Mouse (Mus musculus) adrenal gland, adult 2 months (tissue): ENCODE measurements around the gene Hist2h3c1. TPM values are rescaled to one million over a fixed set of nuclear protein-coding genes. Genes with fewer than 3 reads are reported as not detected.

ENCODE experiments used
- DNase-seq: peaks from one replicate; pipeline ENCODE4 v3.0.0; 2021
- polyA plus RNA-seq: library from polyadenylated mRNA; depleted of rRNA; stranded (reverse); fragments of >200 nt; gene quantifications from 2 replicates; pipeline ENCODE4 v1.2.3, GENCODE M21; 2012
- total RNA-seq, 2 experiments: library from RNA; stranded (reverse); gene quantifications; 2 replicates each; pipeline ENCODE4 v1.2.3; 2021

Hist2h3c1 gene
- total and polyA plus RNA-seq, 3 experiments: 2.0 TPM; not detected in 2

DNA sequence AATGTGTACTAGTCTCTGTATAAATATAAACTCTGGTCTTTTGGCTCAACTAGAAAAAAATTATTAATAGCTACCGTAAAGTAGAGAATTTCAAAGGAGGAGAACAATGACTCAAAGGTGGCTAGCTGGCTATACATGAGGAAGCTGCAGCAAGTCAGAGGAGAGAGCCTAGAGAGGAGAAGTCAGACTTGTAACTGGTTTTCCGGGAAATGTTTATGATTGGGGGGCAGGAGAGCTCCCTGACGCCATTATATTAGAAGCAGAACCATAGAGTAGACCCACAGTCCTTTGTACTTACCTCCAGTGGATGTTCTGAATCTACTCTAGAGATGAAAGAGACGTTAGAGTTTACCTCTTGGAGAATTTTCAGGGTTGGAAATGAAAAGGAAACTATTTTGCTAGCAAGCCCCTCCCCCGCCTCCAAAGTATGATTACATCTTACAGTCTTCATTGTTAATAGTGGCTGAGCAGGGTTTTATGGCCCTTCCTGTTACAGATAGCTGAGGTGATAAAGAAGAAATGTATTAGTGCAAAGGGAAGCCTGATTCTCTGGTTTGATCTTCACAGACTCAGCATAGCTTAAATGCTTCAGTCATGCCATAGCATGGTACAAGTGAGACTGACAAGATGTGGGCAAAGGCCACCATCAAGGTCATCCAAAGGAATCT is 9.6 kb downstream of the Hist2h3c1 start:
- DNase-seq: no peak

DNA sequence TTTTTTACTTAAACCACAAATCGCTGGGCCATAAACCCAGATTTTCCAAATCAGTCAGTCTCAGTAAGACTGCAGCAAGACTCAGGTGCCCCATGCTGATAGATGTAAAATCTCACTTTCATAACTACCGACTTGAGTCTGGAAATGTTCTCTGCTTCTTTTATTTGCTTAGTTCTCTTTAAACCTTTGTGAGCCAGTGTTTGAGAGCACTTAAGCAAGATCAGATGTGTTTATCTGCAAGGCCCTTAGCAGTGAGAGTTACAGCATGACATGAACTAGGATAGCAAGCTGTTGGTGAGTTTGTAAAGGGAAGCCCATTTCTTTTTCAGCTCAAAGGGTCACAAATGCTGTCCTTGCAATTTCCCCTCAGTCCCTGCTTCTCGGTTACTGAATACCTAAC is 10.7 kb downstream of the Hist2h3c1 start:
- no peak for DNase-seq

DNA sequence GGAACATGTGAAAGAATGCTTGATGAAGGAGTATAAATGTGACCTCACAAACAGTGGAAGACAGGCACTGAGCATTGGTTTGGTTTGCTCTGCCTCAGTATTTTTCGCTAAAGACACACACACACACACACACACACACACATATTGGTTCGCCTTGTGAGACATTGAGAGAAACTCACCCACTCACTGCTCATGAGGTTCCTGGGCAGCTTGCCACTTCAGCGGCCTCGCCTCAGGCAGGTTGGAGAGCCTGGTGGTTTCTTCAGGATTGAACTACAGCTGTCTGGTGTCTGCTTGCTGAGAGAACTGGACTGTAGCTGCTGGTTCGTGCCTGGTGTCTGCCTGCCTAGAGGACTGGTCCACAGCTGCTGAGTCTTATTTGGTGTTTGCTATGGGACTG is 13.7 kb downstream of the Hist2h3c1 start:
- DNase-seq: no peak

DNA sequence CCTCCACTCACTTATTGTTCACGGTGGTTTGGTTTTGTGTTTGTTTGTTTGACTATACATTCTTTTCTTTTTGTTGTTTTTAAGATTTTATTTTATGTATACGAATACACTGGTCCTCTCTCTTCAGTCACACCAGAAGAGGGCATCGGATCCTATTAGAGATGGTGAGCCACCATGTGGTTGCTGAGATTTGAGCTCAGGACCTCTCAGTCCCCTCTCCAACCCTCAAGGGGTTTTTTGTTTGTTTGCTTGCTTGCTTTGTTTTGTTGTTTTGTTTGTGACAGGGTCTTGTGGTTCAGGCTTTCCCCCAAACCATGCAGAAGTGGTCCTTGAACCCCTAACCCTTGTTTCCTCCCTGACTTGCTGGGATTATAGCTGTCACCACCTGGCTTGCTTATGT is 15.1 kb downstream of the Hist2h3c1 start:
- no peak for DNase-seq

DNA sequence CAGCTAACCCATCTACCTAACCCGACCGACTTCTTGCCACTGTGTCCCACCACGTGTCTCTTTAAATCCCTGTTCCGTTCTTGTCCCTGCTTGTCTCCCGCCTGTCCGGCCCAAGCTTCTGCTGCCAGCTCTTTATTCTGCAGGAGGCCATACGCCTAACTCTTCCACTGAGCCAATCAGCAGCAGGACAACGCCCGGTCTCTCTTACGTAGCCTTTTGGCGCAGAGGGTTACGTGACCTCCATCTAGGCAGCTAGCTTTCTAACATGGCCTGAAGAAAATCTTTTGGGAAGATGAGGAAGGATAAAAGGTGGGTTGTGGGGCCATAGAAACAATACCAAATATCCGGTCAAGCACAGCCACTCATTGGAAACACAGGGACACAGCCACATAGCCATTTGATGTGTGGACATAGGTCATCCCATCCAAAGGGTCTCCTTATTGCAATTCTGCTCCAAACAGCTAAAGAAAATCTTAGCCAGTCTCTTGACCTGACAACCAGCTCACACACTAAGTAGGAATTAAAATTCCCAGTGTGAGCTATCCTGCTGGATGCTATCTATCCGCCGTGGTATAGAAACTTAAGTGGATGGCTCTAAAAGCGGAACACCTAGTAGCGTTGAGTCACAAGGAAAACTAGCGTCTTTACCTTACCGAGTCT is 15.9 kb downstream of the Hist2h3c1 start:
- peak; percentile 91 for DNase-seq

DNA sequence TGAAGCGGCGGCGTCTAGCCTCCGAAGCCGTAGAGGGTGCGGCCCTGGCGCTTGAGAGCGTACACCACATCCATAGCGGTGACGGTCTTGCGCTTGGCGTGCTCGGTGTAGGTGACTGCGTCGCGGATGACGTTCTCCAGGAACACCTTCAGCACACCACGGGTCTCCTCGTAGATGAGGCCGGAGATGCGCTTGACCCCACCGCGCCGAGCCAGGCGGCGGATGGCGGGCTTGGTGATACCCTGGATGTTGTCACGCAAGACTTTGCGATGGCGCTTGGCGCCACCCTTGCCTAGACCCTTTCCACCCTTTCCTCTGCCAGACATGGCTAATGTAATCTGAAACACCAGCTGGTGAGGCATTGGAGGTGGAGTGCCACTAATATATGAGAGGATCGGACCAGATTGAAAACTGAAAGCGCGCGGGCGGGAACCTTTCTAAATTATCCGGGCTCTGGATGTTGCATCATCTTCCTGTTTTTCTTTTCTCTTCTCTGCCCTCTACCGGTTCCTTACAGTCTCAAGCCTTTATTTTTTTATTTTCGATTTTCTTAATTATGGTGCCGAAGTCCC is 16.6 kb downstream of the Hist2h3c1 start, which contains the start of gene Hist2h4:
TSS of gene Hist2h4 (minus strand) at position 333 of the 572 bp plus-strand sequence.
- DNase-seq: peak; percentile 94

DNA sequence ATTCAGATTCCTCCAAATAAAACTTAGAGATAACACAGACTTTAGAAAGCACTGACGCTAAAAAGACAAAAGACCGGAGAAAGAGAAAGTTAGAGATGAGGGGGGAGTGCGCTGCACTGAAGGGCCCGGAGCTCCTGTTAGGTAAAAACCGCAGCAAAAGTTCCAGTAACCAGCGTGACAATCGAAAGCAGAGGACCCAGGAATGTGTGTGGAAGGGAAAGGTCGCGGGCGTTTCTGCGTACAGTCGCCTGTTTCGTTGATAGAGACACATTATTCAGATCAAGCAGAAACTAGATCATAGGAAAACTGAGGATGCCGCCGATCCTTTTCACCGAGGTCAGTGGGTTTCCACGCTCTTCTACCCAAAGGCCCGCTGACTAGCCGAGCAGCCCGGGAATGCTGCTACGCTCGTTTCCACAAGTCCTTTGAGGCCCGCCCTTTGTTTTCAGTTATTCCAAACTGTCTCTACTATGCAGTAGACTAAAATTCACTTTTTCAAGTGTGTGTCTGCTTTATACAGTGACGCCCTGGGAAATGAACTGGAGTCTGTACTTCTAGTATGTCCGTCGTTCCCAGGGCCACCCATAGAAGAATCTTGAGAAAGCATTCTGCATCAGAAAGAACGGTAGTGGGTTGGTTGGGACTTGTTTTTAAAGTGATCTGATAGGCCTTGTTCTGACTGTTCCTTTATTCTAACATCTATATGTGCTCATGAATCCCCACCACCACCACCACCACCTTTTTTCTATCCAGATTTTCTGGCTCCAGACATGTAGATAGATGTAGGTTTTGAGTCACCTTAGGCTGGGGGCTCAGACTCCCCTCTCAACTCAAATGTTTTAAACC is 17.3 kb downstream of the Hist2h3c1 start:
- DNase-seq: peak; percentile 76

DNA sequence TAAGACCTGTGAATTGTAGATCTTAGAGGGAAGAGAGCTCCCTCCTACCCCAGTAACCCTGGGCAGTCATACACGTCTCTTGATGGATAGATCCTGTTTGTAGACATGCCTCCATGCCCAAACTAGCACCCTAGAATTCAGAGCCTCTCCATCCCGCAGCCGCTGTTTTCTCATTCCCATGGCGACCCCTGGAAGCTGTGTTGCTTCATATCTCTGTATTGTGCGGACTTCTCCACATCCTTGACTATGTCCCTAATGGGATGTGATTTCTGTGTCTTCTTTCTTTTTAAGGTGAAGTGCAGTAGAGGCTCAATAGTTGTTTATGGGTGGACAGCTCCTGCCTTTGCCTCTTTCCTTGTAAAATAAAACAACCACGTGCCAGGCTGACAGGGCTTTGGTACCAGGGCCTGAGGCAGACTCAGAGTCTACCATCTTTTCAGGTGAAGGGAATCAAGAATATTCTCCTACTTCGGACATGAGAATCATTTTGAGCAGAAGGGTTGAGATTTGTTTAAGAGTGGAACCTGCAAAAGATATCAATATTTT is 18.0 kb downstream of the Hist2h3c1 start:
- no peak for DNase-seq

DNA sequence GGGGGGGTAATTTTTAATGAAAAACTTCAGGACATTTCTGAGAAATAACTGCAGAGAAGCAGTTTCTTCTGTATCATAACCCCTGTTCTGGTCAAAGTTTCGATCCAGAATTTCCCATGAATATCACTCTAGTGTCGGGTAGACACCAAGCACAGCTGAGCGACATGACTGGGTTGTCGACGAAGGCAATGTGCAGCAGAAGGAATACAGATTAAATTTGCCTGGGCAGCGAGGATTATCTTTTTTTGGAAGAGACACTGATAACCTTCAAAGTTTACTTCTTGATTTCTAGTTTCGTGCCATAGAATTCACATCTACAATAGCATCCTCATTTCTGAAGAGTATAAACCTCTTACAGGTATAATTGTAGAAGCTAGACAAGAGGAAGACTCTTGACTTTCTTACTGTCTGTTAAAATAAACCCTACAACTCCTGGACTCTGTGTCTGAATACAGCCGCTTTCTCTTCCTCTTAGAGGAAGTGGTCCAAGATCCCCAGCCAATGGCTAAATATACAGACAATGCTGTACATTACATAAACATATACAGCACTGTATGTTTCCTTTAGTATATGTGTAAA is 19.7 kb downstream of the Hist2h3c1 start:
- DNase-seq: no peak

DNA sequence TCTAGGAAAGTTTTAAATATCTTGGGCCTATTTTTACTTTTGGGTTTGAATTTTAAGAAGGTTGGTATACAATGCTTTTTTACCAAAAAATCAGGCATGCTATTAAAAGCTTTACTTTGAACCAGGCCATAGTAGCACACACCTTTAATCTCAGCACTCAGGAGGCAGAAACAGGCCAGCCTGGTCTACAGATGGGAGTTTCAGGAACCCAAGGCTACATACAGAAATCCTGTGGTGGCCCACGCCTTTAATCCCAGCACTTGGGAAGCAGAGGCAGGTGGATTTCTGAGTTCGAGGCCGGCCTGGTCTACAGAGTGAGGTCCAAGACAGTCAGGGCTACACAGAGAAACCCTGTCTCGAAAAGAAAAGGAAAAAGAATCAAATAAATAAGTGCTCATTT is 21.1 kb downstream of the Hist2h3c1 start:
- DNase-seq: no peak

DNA sequence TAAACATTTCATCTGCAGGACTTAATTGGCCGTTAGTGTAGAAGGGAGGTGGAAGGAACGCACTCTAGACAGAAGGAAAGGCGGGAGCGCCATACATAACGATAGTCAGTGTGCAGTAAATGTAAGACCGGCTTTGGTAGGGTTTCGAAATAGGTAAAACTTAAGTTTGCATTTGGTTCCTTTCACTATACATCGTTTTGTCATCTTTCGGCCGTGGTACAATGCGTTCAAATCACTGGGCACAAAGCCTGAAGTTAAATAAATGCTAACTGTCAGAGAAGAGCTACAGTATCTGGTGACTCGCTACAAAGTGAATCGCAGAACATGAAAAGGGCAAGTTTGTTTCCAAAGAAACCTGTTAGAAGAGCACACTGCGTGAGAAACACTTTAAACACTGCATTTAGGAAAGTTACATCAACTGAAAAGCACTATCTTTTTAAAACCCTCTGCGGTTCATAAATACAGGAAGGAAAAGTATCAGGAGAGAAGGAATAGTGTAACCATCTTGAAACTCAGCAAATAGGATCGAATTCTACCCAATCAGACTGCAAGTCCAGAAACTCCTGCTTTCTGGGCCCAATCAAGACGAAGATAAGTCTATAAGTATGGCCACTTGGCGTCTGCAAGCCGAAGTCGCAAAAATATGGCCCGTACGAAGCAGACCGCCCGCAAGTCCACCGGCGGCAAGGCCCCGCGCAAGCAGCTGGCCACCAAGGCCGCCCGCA is 21.7 kb downstream of the Hist2h3c1 start, which contains the start of gene Hist2h3b:
TSS of gene Hist2h3b (plus strand) at position 604 of the 725 bp plus-strand sequence.
- peak; percentile 89 for DNase-seq

DNA sequence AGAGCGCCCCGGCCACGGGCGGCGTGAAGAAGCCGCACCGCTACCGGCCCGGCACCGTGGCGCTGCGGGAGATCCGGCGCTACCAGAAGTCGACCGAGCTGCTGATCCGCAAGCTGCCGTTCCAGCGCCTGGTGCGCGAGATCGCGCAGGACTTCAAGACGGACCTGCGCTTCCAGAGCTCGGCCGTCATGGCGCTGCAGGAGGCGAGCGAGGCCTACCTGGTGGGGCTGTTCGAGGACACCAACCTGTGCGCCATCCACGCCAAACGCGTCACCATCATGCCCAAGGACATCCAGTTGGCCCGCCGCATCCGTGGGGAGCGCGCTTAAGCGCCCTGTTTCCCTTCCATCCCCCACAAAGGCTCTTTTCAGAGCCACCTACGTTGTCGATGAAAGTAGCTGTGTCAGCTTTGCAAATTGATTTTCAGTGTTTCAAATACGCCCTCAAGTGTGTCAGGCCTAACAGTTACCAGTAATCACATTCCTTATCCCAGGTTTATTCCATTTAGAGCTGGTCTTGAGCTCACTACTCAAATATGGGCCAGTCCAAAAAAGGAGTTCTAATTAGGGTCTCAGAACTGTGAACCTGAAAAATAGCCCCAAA is 22.4 kb downstream of the Hist2h3c1 start:
- peak; percentile 51 for DNase-seq

DNA sequence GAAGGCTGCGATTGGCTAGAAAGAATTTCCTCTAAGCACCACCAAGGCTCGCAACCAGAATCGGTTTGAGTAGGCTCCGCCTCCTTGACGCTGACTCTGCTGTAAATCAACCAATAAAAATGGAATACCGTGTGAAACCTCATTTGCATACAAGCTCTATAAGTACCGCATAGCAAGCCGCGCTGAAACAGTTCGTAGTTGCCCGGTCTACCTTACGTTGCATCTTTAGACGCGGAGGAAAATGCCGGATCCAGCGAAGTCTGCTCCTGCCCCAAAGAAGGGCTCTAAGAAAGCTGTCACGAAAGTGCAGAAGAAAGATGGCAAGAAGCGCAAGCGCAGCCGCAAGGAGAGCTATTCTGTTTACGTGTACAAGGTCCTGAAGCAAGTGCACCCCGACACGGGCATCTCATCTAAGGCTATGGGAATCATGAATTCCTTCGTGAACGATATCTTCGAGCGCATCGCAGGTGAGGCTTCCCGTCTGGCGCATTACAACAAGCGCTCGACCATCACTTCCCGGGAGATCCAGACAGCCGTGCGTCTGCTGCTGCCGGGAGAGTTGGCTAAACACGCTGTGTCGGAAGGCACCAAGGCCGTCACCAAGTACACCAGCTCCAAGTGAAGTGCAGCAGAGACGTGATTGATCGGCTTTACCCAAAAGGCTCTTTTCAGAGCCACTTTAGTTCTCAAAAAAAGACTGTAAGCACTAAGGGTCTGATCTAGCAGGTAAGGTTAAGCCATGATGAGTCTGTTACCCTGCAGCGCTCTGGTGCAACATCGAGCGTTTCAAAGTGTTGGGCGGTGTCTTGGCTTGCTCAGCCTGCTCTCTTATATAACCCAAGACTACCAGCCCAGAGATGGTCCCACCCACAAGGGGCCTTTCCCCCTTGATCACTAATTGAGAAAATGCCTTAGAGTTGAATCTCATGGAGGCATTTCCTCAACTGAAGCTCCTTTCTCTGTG is 23.3 kb downstream of the Hist2h3c1 start, which contains the start of gene Hist2h2bb:
TSS of gene Hist2h2bb (plus strand) at position 242 of the 964 bp plus-strand sequence.
- peak; percentile 92 for DNase-seq

DNA sequence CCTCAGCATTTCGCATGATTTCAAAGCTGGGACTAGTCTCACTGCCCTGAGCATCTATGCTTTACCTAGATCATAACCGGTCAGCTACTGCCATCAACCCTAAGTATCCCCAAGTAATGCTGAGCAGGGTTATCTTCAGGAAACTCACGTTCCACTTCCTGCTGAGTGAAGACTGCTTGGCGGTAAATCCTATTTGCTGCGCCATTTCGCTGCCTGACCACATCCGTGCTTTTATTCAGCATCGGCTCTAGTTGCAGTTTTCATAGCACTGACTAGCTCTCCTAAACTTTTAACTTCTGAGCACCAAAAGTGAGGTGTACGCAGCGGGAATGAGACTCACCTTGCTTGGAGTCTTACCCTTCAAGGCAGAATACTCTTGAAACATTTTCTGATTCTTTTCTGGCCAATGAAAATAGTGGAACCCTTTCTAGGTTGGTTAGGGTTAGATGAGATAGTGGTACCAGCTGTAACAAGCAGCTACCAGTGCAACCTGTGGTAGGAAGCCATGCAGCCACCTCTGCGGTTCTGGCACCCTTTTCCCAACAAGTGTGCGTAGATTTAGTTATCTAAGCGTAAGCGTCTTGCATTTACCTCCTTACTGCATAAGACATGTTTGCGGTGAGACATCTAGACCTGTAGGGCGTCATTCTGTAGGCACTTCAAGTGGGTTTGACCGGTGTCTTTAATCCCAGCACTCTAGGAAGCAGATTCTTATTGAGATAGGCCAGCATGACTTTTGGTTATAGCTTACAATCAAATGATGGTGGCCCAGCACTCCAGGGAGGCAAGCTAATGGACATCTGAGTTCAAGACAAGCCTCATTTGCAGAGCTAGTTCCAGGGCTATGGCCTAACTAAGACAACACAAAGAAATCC is 27.3 kb downstream of the Hist2h3c1 start:
- DNase-seq: no peak

DNA sequence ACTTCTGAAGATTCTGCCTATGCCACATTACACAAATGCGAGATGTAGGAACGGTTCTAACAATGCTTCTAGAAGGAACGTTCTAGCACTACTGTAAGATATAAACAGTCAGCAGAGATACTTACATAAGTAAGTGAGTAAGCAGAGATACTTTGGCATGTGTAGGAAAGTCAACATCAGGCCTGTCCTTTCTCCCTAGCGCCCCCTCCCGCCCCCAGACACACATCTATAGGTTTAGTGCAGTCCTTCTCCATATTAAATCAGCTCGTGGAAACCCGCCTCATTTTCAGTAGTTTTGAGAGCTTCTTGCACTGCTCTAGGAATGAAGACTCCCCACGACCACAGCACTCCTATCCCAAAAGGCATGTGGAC is 30.9 kb downstream of the Hist2h3c1 start:
- DNase-seq: no peak

DNA sequence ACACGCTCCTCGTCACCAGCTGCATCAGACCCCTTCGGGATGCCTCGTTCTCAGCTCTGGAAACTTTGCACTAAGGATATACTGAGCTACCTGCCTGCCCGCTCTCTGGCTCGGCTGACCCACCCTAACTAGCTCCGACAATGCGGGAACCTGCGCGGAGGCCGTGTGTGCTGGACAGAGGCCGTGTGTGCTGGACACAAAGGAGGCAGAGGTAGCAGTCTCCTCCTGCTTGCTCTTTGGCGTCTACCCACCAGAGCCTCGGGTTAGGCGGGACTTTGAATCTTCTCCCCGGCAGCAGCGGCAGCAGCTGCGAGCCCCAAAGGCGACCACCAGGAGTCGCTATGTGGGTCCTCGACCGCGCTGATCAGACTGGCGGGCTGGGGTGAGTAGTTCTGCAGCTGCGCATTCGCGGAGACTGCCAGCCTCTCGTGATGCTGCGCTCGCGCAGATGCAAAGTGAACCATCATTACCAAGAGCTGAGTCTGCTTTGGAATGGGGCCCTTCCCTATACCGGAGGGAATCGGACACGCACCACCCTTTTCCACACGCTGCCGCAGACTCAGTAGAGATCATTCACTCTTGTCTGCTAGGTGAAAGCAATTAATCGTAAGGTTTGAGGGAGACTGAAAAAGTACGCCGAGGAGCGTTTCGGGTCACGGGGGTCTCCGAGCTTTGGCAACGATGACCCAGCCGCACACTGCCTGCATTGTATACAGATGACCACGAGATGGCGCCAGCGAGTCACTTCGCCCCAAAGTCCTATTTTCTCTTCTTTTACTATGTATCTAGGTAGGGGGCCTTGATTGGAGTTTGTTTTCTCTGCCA is 31.5 kb downstream of the Hist2h3c1 start:
- DNase-seq: peak; percentile 92

DNA sequence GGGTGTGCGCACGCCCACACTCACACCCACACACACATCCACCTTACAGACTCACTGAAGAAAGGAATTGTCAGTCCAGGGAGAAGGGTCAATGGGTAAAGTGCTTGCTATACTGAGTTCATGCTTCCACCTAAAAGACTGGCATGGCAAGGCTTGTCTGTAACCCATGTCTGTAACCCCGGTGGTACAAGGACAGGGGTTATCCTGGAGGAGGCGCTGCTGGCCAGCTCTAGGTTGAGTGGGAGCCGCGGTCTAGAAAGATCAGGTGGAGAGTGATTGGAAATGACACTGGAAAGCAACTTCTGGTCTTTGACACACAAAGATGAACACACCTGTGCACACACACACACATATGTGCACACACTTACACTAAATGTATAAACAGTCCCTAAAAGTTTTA is 34.2 kb downstream of the Hist2h3c1 start:
- no peak for DNase-seq
